Mouse (Mus musculus) urinary bladder, adult 18-20 months (tissue): ENCODE results near the gene Gpr12.
"Not testable (repeated sequence)": the region's sequence is repeated elsewhere in the genome, so short reads cannot be mapped to it uniquely, and the experiment has no call there.

ENCODE experiments used
- DNase-seq, 2 experiments: peaks; one replicate each; pipeline ENCODE4 v3.0.0; 2022; ENCODE audit warnings: low spot score in 2 of 2, mixed read lengths in 2 of 2

Gene Gpr12

DNA sequence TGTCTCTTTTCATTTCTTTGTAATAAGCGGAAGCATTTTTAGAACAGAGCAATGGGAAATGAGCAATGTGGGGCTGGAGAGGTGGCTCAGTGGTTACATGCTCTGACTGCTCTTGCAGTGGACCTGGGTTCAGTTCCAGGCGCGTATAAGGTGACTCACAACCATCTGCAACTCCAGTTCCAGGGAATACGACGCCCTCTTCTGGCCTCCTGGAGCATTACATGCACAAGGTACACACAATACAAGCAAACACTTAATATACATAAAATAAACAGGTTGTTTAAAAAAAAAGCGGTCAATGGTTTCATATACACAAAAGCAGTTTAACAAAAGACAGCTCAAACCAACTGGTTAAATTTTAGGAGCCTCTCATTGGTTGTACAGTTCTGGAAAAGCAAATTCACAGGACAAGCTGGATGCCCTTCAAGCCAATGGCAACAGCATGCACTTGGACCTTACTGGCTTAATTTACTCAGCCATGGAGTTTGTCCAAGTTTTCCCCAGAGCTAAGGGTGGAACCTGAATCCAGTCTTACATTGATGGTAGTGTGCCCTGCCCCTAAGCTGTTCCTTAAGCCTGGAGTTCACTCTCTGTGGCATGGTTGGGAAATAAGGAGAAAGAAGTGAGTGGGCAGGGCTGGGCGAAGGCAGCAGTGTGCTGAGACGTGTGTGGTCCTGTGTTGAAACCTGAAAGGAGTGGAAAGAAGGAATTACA, 1.5 kb upstream of the Gpr12 start:
- DNase-seq: no peak

DNA sequence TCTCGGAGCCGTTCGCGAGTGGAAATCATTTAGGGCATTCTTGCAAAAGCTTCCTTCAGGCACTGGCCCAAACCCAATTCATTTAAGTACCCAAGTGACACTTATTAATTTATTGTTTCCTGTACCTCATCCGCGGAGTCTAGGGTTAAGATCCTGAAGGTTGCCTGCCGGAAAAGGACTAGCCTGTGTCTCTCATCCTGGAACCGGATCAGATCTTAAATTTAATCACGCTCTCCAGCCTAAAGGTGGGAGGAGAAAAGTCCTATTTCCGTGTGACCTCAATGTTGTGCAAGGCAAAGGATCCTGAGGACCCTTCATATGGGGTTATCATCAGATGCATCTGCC, 240 bp upstream of the Gpr12 start:
- no peak for DNase-seq

DNA sequence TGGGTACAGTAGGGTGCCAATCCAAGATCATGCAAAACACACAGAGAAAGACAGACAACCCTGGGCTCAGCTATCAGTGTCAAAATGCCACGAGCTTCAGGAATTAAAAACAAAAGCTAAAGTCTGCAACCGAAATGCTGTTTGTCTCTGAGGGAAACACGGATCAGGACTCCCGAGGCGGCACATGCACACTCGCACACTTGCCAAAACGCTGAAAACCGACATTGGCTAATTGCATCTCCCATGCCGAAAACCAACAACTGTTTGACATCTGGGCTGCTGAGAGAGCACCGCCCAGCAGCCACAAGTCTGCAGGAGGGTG, 922 bp downstream of the Gpr12 start:
- DNase-seq: no peak

DNA sequence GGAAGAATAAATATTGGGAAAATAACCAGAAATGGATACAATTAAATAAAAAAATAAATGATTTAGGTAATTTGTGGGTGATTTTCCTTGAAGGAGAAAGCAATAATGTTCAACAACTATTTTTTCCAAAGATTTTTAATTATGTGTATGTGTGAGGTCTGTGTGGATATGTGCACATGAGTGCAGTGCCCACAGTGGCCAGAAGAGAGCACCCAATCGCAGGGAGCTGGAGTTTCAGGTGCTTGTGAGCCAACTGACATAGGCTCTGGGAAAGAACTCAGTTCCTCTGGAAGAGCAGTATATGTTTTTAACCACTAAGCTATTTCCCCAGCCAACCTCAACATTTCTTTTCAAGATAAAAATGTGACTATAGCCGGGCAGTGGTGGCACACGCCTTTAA, 8.4 kb downstream of the Gpr12 start:
- DNase-seq: no peak

DNA sequence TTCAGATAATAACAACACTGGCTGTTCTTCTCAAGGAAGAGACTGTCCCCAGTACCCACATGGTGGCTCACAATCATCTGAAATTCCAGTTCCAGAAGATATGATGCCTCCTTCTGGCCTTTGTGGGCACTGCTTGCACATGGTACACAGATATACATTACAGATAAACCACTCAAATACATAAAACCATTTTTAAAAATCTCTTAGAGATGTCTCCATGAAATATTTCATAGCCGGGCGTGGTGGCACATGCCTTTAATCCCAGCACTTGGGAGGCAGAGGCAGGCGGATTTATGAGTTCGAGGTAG, 12.3 kb downstream of the Gpr12 start:
- not testable (repeated sequence) for DNase-seq

DNA sequence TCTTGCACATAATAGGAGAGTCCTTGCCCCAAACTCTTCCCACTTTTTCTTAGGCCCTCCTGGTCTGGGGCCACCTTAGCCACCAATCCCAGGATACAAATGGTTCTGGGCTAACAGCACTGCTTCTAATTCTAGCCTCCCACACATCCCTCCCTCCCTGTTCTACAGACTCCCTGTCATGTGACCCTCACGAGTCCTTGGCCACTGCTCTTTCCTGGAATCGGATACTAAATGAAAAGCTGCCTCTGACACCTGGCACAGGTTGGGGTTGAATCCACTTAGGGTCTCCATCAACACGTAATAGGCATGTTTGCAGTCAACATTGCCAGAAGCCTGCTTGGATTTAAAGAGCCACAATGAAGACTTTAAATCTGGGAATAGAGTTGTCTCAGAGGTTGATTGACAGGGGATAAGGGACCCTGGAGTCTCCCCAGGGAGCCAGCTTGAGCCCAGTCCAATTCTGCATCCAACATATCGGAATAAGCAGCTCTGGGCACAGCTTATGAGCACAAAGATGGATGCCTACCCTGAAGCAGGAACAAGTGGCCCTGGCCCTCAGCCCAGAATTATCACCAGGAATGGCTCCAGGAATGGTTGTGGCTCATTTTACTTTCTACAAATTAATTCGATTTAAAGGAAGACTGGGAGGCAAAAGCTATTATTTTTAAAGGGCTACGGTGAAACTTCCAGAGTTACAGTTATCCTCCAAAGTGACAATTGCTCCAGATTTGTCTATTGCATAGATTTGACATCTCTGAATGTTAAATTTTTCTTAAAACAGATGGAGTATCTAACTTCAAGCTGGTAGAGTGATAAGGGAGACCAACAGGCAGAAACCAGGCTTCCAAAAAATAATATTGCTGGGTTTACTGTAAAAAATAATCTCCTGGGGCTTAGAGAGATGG, 13.0 kb downstream of the Gpr12 start:
- DNase-seq: not testable (repeated sequence)

DNA sequence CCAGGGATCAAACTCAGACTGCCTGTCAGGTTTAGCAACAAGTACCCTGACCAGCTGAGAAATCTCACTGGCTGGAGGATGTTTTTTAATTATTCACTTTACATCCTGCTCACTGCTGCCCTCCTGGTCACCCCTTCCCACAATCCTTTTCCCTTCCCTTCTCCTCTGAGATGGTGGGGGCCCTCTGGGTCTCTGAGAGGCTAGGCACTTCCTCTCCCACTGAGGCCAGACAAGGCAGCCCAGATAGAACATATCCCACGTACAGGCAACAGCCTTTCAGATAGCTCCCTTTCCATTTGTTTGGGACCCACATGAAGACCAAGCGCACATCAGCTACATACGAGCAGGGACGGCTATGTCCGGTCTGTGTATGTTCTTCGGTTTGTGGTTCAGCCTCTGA, 14.9 kb downstream of the Gpr12 start:
- not testable (repeated sequence) for DNase-seq

DNA sequence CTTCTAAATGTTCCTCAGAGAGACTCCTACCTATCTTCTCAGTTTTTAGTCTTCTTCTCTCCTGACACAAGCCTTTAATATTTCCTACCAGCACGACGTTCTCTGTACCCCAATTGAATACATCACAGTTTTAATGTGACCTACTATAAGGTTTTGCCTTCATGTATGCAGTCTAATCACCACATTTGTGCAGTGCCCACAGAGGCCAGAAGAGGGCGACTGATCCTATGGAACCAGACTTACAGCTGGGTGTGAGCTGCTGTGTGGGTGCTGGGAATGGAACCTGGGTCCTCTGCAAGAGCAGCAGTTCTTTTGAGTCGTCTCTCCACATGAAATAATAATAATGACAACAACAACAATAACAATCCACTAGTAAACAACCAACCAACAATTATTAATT, 18.0 kb downstream of the Gpr12 start:
- no peak for DNase-seq

DNA sequence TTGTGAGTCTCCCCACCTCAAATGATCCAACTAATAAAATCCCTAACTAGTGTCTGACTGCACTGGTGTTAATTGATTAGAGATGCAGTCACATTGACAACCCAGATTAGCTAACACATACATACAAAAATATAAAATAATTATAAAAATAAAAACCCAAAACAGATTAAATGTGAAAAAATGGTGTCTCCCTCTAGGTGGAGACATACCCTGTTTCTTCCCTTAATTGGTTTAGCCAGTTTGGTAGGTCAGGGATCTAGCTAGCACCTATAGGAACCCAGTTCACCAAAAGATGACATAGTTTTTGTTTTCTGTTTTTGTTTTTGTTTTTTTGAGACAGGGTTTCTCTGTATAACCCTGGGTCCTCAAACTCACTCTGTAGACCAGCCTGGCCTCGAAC, 20.8 kb downstream of the Gpr12 start:
- no peak for DNase-seq

DNA sequence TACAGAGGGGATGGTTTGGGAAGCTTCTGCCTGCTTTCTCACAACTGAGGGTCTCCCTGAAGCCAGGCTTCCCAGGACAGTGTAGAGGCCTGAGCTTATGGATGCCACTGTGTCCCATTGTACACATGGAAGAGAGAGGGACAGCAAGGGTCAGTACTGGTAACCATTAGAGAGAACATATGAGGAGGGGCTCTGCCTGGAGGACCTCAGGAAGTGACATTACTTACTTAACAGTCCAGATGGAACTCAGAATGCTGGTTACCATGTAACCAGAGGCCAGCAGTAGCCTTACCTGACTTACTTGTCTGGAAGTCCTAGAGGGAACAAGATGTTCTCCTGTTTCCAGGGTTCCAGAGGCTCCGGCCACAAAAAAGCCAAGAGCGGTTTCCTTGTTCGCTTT, 29.2 kb downstream of the Gpr12 start, which contains the start of gene Gm3415:
Gene Gm3415, plus strand, starts transcription at position 301 of the 400 bp plus-strand sequence.
- DNase-seq: not testable (repeated sequence)

DNA sequence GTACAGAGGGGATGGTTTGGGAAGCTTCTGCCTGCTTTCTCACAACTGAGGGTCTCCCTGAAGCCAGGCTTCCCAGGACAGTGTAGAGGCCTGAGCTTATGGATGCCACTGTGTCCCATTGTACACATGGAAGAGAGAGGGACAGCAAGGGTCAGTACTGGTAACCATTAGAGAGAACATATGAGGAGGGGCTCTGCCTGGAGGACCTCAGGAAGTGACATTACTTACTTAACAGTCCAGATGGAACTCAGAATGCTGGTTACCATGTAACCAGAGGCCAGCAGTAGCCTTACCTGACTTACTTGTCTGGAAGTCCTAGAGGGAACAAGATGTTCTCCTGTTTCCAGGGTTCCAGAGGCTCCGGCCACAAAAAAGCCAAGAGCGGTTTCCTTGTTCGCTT, 47.7 kb downstream of the Gpr12 start, which contains the start of gene Gm3409:
Gene Gm3409, plus strand, starts transcription at position 301 of the 400 bp plus-strand sequence.
- DNase-seq: not testable (repeated sequence)
